Mouse (Mus musculus) intestine, postnatal 0 days (tissue): ENCODE results near the gene Sp3. TPM values are rescaled to one million over a fixed set of nuclear protein-coding genes. Genes with fewer than 3 reads are reported as not detected.

Experiments used
- ATAC-seq: fragments of 200-750 bp; cut with Nextera tagmentation; 2 replicates; pipeline ENCODE4 v1.8.0; 2017; ENCODE audit warnings: mild to moderate bottlenecking, moderate TSS enrichment, moderate library complexity
- H3K27ac ChIP-seq: fragments of 300-500 bp; sonication (generic); 2 replicates; pipeline ENCODE4 v1.5.1; 2014; ENCODE audit warnings: mild to moderate bottlenecking, low read depth, low read length, moderate library complexity
- H3K27me3 ChIP-seq: fragments of 300-500 bp; sonication (generic); replicated peaks from 2 replicates; pipeline ENCODE4 v1.6.1; 2014; ENCODE audit warnings: low read length, mixed read lengths; ENCODE audit not compliant: control insufficient read depth, insufficient read depth
- H3K36me3 ChIP-seq: fragments of 300-500 bp; sonication (generic); 2 replicates; pipeline ENCODE4 v1.6.1; 2014; ENCODE audit warnings: mild to moderate bottlenecking, moderate library complexity; ENCODE audit not compliant: control insufficient read depth, insufficient read depth
- H3K4me1 ChIP-seq: fragments of 300-500 bp; sonication (generic); replicated peaks from 2 replicates; pipeline ENCODE4 v1.6.1; 2014; ENCODE audit warnings: antibody characterized with exemption, low read length, mixed read lengths; ENCODE audit not compliant: control insufficient read depth, insufficient read depth
- H3K4me2 ChIP-seq: fragments of 300-500 bp; sonication (generic); replicated peaks from 2 replicates; pipeline ENCODE4 v1.6.1; 2014; ENCODE audit warnings: low read depth, mild to moderate bottlenecking, moderate library complexity
- H3K4me3 ChIP-seq: fragments of 300-500 bp; sonication (generic); 2 replicates; pipeline ENCODE4 v1.5.1; 2014; ENCODE audit warnings: low read depth, low read length
- H3K9ac ChIP-seq: fragments of 300-500 bp; sonication (generic); 2 replicates; pipeline ENCODE4 v1.6.1; 2014; ENCODE audit warnings: mild to moderate bottlenecking, low read depth, low read length
- H3K9me3 ChIP-seq: fragments of 300-500 bp; sonication (generic); 2 replicates; pipeline ENCODE4 v1.6.1; 2016; ENCODE audit warnings: mixed run types; ENCODE audit not compliant: control insufficient read depth
- CTCF ChIP-seq: sonication (generic); IDR thresholded peaks from 2 replicates; pipeline ENCODE4 v1.5.1; 2016; ENCODE audit warnings: low read depth, mild to moderate bottlenecking, control low read depth, antibody characterized with exemption, moderate library complexity
- WGBS: fragments of 180-500 bp; shearing (Covaris S2); extraction: QIAGEN DNeasy Blood & Tissue Kit; methylation state at CpG from one replicate; pipeline ENCODE4 v1.1.7; 2014; 5-methylcytosine and 5-hydroxymethylcytosine counted together
- polyA plus RNA-seq: library from polyadenylated mRNA; unstranded; fragments of >200 nt; fragmentation: Nextera tagmentation; extraction: Ambion mirVana; gene quantifications from 2 replicates; pipeline ENCODE4 v1.2.1, GENCODE M21; 2015

The Sp3 gene
- polyA plus RNA-seq, 1 experiment from 2014 or later = 25.4 TPM

GRCm38 (mm10) chr2:72979659-72980071, 581 bp downstream of the Sp3 start:
- no peaks in the 10 kb centered on the region for H3K27me3 ChIP-seq
- H3K9me3 ChIP-seq = no peaks in the 10 kb centered on the region
- 1% methylated on average over 25 of the region's 54 CpGs for WGBS
- peak overlapping the region; percentile 100 for H3K9ac ChIP-seq
- H3K36me3 ChIP-seq = no peaks in the 10 kb centered on the region; the same call in 1 of the 2 replicates
- H3K4me2 ChIP-seq = peak overlapping the region; percentile 69
- H3K4me1 ChIP-seq = peaks cover 9% of the 10 kb centered on the region; the same call in 1 of the 2 replicates
- H3K4me3 ChIP-seq = peak overlapping the region; percentile 99
- peak; percentile 66 for ATAC-seq
- TF ChIP-seq CTCF = no peak
- H3K27ac ChIP-seq = peak overlapping the region; percentile 100

- Histone ChIP-seq H3K27me3 (no peaks in the 10 kb centered on the region), H3K36me3 (no peaks in the 10 kb centered on the region; the same call in 1 of the 2 replicates), H3K9me3 (no peaks in the 10 kb centered on the region), H3K9ac (peak overlapping the region; percentile 100), H3K4me3 (peak overlapping the region; percentile 99), H3K4me1 (peaks cover 9% of the 10 kb centered on the region; the same call in 1 of the 2 replicates), H3K27ac (peak overlapping the region; percentile 100), H3K4me2 (peak overlapping the region; percentile 69)
- 0% methylated on average over 55 of the region's 107 CpGs for WGBS
- TF ChIP-seq CTCF = no peak; the same call in 1 of the 2 replicates
- peak; percentile 82 for ATAC-seq
Measured at GRCm38 (mm10) chr2:72978901-72979658, 1.2 kb downstream of the Sp3 start.

- peak overlapping the region; percentile 100 for H3K9ac ChIP-seq
- peak; percentile 70 for TF ChIP-seq CTCF
- ATAC-seq = peak; percentile 8; the same call in 1 of the 2 replicates
- H3K4me1 ChIP-seq = peaks cover 9% of the 10 kb centered on the region; the same call in 1 of the 2 replicates
- H3K4me3 ChIP-seq = peak overlapping the region; percentile 99
- no peaks in the 10 kb centered on the region for H3K9me3 ChIP-seq
- no peaks in the 10 kb centered on the region; the same call in 1 of the 2 replicates for H3K36me3 ChIP-seq
- H3K27ac ChIP-seq = peak overlapping the region; percentile 100
- H3K27me3 ChIP-seq = no peaks in the 10 kb centered on the region
- under 1% methylated on average over 37 of the region's 38 CpGs for WGBS
- peak overlapping the region; percentile 69 for H3K4me2 ChIP-seq
Measured at GRCm38 (mm10) chr2:72978473-72978872, 1.8 kb downstream of the Sp3 start.

- Histone ChIP-seq H3K27me3 (no peaks in the 10 kb centered on the region), H3K9me3 (no peaks in the 10 kb centered on the region), H3K4me2 (peak overlapping the region; percentile 53), H3K27ac (no peak overlapping the region), H3K4me1 (peaks cover 9% of the 10 kb centered on the region), H3K4me3 (peak overlapping the region; percentile 16; the same call in 1 of the 2 replicates), H3K9ac (no peak overlapping the region), H3K36me3 (no peaks in the 10 kb centered on the region; the same call in 1 of the 2 replicates)
- ATAC-seq = no peak
- 58% methylated on average over 1 of the region's 1 CpGs for WGBS
- TF ChIP-seq CTCF = no peak
Measured at GRCm38 (mm10) chr2:72977272-72977671, 3.0 kb downstream of the Sp3 start.

GRCm38 (mm10) chr2:72976036-72976435, 4.2 kb downstream of the Sp3 start:
- Histone ChIP-seq H3K4me3 (no peak overlapping the region), H3K9ac (no peak overlapping the region), H3K36me3 (peaks cover 2% of the 10 kb centered on the region; the same call in 1 of the 2 replicates), H3K4me1 (peaks cover 9% of the 10 kb centered on the region), H3K4me2 (no peak overlapping the region), H3K9me3 (no peaks in the 10 kb centered on the region), H3K27me3 (no peaks in the 10 kb centered on the region), H3K27ac (peak overlapping the region; percentile 21; the same call in 1 of the 2 replicates)
- ATAC-seq = no peak
- no peak for TF ChIP-seq CTCF

- TF ChIP-seq CTCF = no peak
- H3K27ac ChIP-seq = no peak overlapping the region
- no peak overlapping the region for H3K4me3 ChIP-seq
- H3K4me2 ChIP-seq = no peak overlapping the region
- ATAC-seq = no peak
- H3K4me1 ChIP-seq = peaks cover 5% of the 10 kb centered on the region; the same call in 1 of the 2 replicates
- WGBS = 75% methylated on average over 6 of the region's 6 CpGs
- H3K36me3 ChIP-seq = peaks cover 17% of the 10 kb centered on the region
- no peaks in the 10 kb centered on the region for H3K9me3 ChIP-seq
- no peak overlapping the region for H3K9ac ChIP-seq
- no peaks in the 10 kb centered on the region for H3K27me3 ChIP-seq
Measured at GRCm38 (mm10) chr2:72970831-72971230, 9.4 kb downstream of the Sp3 start.
